Mouse (Mus musculus): ENCODE results near the gene Rcor2. TPM values are rescaled to one million over a fixed set of nuclear protein-coding genes. Genes with fewer than 3 reads are reported as not detected.

Rcor2 gene
- polyA plus RNA-seq, 2 experiments, result 0.36 to 1.7 TPM

DNA sequence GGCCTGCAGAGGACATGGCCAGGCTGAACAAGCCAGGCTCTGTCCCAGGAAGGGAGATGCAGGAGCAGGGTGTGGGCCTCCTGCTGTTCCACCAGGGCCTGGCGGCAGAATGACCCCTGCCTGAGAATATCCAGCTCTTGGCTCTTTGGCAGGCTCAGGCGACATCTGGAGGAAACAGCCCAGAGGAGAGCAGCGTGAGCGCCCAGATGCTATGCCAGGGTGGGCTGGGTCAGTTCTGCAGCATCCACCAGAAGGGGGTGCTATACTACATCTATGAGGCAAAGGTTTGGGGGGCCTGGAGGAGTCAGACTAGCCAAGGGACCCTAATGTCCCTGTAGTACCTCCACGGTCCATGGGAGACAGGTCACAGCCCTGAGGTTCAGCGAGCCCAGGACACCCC lies 12.0 kb downstream of the Rcor2 start:
- ATAC-seq (ENCODE audit: insufficient read depth) (no peak), DNase-seq (ENCODE audit: low read depth in 3 of 3, low spot score in 3 of 3) (no peak)
- no peaks in the 10 kb centered on the region for H3K9me3 ChIP-seq (ENCODE audit: control insufficient read depth, low read length)
- no peak overlapping the region for H3K4me3 ChIP-seq (ENCODE audit: insufficient read depth in 1 of 2, low read depth in 2 of 2, low read length in 2 of 2)
- H3K27me3 ChIP-seq (ENCODE audit: control insufficient read depth, insufficient read depth, low read length), result no peaks in the 10 kb centered on the region
- peak; percentile 74 for TF ChIP-seq CTCF (IDR thresholded peaks at IDR 0.05; ENCODE audit: low read depth)
- no peak for TF ChIP-seq EP300 (IDR thresholded peaks at IDR 0.05; ENCODE audit: low read depth)
- WGBS (ENCODE audit: insufficient replicate concordance), result 64% methylated on average over 6 of the region's 6 CpGs
- peaks cover 24% of the 10 kb centered on the region for H3K36me3 ChIP-seq (replicated peaks; ENCODE audit: control insufficient read depth, insufficient read depth, low read depth)
- no peak overlapping the region for H3K9ac ChIP-seq (replicated peaks)
- no peaks in the 10 kb centered on the region for H3K4me1 ChIP-seq (replicated peaks; ENCODE audit: control insufficient read depth in 2 of 2, insufficient read depth in 2 of 2, low read length in 1 of 2)
- no peak overlapping the region for H3K4me2 ChIP-seq (ENCODE audit: low read depth)
- no peak overlapping the region for H3K27ac ChIP-seq

DNA sequence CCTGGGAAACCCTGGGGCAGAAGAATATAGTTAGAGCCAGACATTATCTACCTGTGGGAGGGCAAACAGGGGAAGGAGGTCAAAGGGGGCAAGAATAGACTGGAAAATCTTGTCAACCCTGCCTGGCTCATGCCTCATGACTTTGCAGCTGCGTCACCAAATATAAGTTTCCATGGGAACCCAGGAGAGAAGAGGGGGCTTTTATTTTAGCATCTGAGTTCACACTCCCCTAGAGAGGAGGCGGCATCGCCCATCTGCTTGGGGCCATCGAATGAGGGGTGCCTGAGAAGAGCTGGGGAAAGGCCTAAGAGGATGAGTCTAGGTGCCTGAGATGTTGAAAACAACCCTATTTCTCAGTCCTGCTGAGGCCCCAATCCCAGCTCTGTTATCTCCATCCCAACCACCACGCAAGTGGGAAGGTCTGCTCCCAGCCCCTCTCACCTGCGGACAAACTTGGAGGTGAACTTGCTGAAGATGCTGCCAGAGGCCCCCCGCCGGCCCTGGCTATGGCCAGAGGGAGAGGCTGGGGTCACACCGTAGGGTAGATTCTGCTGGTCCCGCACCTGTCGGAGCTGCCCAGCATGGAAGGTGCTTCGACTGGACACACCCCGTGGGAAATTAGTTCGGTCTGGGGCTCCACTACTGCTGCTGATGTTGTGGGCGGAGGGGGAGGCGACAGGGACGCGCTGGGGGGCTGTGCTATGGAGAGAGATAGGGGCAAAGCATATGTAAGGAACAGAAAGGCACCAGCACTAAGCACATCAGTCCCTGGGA lies 13.6 kb downstream of the Rcor2 start:
- Histone ChIP-seq H3K4me1 (replicated peaks; ENCODE audit: control insufficient read depth in 2 of 2, insufficient read depth in 2 of 2, low read length in 1 of 2) (no peaks in the 10 kb centered on the region), H3K36me3 (replicated peaks; ENCODE audit: control insufficient read depth, insufficient read depth, low read depth) (peaks cover 38% of the 10 kb centered on the region), H3K27ac (no peak overlapping the region), H3K27me3 (ENCODE audit: control insufficient read depth, insufficient read depth, low read length) (no peaks in the 10 kb centered on the region), H3K9me3 (ENCODE audit: control insufficient read depth, low read length) (no peaks in the 10 kb centered on the region), H3K4me3 (ENCODE audit: insufficient read depth in 1 of 2, low read depth in 2 of 2, low read length in 2 of 2) (no peak overlapping the region), H3K4me2 (ENCODE audit: low read depth) (no peak overlapping the region), H3K9ac (replicated peaks) (no peak overlapping the region)
- 83% methylated on average over 18 of the region's 18 CpGs for WGBS (ENCODE audit: insufficient replicate concordance)
- no peak for DNase-seq (ENCODE audit: low read depth in 3 of 3, low spot score in 3 of 3)
- TF ChIP-seq CTCF (IDR thresholded peaks at IDR 0.05; ENCODE audit: low read depth) (no peak), EP300 (IDR thresholded peaks at IDR 0.05; ENCODE audit: low read depth) (no peak)
- ATAC-seq (ENCODE audit: insufficient read depth), result no peak

DNA sequence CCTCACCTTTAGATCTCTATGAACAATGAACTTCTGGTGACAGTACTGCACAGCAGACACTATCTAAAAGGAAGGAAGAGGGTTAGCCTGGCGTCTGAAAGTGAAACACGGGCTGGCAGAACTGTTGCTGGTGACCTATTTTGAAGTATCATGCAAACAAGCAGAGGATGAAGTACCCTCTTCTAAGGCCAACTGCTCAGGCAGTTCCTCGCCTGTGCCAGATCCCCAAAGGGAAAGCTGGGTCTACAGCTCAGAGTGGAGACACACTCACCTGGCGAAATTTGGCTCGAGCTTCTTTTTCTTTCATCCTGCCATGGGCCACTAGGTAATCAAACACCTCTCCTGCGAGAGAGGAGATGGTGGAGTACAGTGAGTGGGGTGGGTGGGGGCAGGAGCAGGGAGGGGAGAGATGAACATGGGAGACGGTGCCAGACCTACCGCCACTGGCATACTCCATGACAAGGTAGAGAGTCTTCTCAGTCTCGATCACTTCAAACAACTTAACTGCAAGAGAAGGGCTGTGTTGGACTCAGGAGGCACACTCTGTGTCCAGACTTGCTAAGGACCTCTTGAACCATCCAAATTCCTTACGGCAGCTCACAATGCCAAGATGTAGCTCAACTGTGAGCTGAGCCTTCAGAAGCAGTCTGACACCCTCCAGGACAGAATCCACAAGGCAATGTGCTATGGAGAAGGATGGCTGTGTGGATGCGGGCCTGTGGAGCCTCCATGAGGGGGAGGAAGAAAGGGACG lies 19.6 kb downstream of the Rcor2 start:
- Histone ChIP-seq H3K4me1 (replicated peaks; ENCODE audit: control insufficient read depth in 2 of 2, insufficient read depth in 2 of 2, low read length in 1 of 2) (0 out of 4 replicates have a peak, but pooled peaks cover 0 to 2% of the 10 kb centered on the region in 2 experiments), H3K4me3 (ENCODE audit: insufficient read depth in 1 of 2, low read depth in 2 of 2, low read length in 2 of 2) (no peak overlapping the region), H3K36me3 (replicated peaks; ENCODE audit: control insufficient read depth, insufficient read depth, low read depth) (peaks cover 44% of the 10 kb centered on the region), H3K4me2 (ENCODE audit: low read depth) (no peak overlapping the region), H3K27me3 (ENCODE audit: control insufficient read depth, insufficient read depth, low read length) (no peaks in the 10 kb centered on the region), H3K27ac (no peak overlapping the region), H3K9ac (replicated peaks) (no peak overlapping the region), H3K9me3 (ENCODE audit: control insufficient read depth, low read length) (no peaks in the 10 kb centered on the region)
- DNase-seq (ENCODE audit: low read depth in 3 of 3, low spot score in 3 of 3) (no peak), ATAC-seq (ENCODE audit: insufficient read depth) (no peak)
- TF ChIP-seq CTCF (IDR thresholded peaks at IDR 0.05; ENCODE audit: low read depth) (no peak), EP300 (IDR thresholded peaks at IDR 0.05; ENCODE audit: low read depth) (no peak)
- WGBS (ENCODE audit: insufficient replicate concordance), result 72% methylated on average over 12 of the region's 12 CpGs

DNA sequence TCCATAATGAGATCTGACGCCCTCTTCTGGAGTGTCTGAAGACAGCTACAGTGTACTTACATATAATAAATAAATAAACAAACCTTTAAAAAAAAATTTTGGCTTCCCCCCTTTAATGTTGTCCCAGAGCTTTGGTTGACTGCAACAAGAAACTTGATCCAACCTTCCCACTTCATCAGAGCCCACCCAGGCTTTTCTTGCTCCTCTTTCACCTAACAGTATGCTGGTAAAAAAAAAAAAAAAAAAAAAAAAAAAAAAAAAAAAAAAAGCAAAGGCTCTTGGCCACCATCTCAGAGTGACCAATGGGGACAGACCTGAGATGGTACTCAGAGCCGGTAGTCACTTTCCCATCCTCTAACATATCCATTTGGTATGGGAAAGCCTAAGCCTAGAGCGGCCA lies 21.2 kb downstream of the Rcor2 start:
- ATAC-seq (ENCODE audit: insufficient read depth), result no peak
- Histone ChIP-seq H3K27ac (no peak overlapping the region), H3K4me1 (replicated peaks; ENCODE audit: control insufficient read depth in 2 of 2, insufficient read depth in 2 of 2, low read length in 1 of 2) (peaks cover 0 to 7% of the 10 kb centered on the region in 2 experiments; a peak in 1 of 4 replicates), H3K4me2 (ENCODE audit: low read depth) (no peak overlapping the region), H3K9me3 (ENCODE audit: control insufficient read depth, low read length) (no peaks in the 10 kb centered on the region), H3K27me3 (ENCODE audit: control insufficient read depth, insufficient read depth, low read length) (no peaks in the 10 kb centered on the region), H3K9ac (replicated peaks) (no peak overlapping the region), H3K4me3 (ENCODE audit: insufficient read depth in 1 of 2, low read depth in 2 of 2, low read length in 2 of 2) (no peak overlapping the region), H3K36me3 (replicated peaks; ENCODE audit: control insufficient read depth, insufficient read depth, low read depth) (peaks cover 29% of the 10 kb centered on the region)
- no peak for TF ChIP-seq CTCF (IDR thresholded peaks at IDR 0.05; ENCODE audit: low read depth)
- TF ChIP-seq EP300 (IDR thresholded peaks at IDR 0.05; ENCODE audit: low read depth), result no peak
- WGBS (ENCODE audit: insufficient replicate concordance), result 72% methylated on average over 3 of the region's 3 CpGs
- DNase-seq (ENCODE audit: low read depth in 3 of 3, low spot score in 3 of 3), result no peak

DNA sequence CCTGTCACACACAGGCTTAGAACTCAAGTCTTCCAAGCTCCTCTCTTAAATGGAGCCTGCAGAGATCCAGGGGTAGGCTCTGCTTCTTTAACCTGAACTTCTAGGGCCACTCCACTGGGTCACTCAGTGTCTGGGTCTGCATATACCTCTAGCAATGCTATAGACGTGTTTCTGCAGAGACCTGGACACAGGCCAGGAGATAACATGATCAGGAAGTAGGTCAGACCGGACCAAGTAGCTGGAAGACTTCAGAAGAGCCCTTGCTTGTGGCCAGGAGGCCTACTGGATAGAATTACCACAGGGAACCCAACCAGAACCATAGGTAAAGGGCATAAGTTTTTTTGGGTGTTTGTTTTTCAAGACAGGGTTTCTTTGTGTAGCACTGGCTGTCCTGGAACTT lies 22.6 kb downstream of the Rcor2 start:
- Histone ChIP-seq H3K4me1 (replicated peaks; ENCODE audit: control insufficient read depth in 2 of 2, insufficient read depth in 2 of 2, low read length in 1 of 2) (peaks cover 10 to 20% of the 10 kb centered on the region in 2 experiments), H3K36me3 (replicated peaks; ENCODE audit: control insufficient read depth, insufficient read depth, low read depth) (peaks cover 21% of the 10 kb centered on the region), H3K9me3 (ENCODE audit: control insufficient read depth, low read length) (no peaks in the 10 kb centered on the region), H3K9ac (replicated peaks) (no peak overlapping the region), H3K4me2 (ENCODE audit: low read depth) (no peak overlapping the region), H3K4me3 (ENCODE audit: insufficient read depth in 1 of 2, low read depth in 2 of 2, low read length in 2 of 2) (no peak overlapping the region), H3K27me3 (ENCODE audit: control insufficient read depth, insufficient read depth, low read length) (no peaks in the 10 kb centered on the region), H3K27ac (no peak overlapping the region)
- WGBS (ENCODE audit: insufficient replicate concordance), result 33% methylated on average over 2 of the region's 2 CpGs
- TF ChIP-seq CTCF (IDR thresholded peaks at IDR 0.05; ENCODE audit: low read depth), result no peak
- DNase-seq (ENCODE audit: low read depth in 3 of 3, low spot score in 3 of 3), result no peak
- no peak for ATAC-seq (ENCODE audit: insufficient read depth)
